Mouse (Mus musculus) T-helper 2 cell (primary cell): Measurements from ENCODE around the gene Grm3.

Experiments
- in situ Hi-C: fragments of 300-600 bp; cut with MboI, MseI; formaldehyde crosslinking; loops from one replicate; pipeline ENCODE4 v1.15.1; 2025; ENCODE audit warnings: high pct_unique_total_duplicates

The Grm3 gene

GRCm38 (mm10) chr5:9724956-9725600 is at the start of gene Grm3:
Gene Grm3, minus strand, starts transcription at chr5:9725170.
- in situ Hi-C loops, result no loop called here

DNA sequence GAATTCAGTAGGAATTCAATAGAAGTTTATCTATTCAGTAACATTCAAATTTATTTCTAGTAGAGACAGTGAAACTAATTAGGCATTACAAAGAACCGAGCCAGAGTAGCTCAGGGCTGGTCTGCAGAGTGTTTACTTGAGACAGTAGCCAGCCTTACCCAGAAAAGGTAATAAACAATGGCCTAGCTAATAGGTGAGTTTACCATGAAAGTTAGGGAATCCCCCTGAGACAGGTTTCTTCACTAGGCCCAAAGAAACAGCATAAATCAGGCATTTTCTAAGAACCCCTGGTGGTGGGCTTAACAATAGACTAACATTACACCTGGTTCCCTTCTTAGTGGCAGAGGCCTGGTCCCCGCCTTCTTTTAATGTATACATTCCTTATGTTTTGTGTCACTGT is 30.8 kb upstream of the Grm3 start:
- in situ Hi-C loops, result no loop called here

GRCm38 (mm10) chr5:9748184-9748583 is 23.2 kb upstream of the Grm3 start:
- in situ Hi-C loops, result no loop called here

DNA sequence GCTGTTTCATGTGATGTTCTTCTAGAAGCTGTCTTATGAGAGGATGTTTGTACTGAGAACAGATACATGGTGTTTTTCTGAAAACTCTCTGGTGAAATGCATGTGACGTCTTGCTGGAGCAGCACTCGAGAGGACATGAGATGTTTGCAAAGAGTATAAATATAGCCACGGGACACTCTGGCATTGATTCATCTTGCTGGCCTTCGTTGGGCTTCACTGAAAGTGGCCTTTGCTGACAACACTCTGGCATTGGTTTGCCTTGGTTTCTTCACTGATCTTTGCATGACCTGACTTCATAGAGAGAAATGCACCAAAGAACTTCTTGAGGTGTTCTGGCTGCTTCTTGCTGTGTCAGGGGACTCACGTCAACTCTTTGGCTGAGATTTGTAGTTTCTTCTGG is 19.1 kb upstream of the Grm3 start:
- in situ Hi-C loops, result no loop called here

GRCm38 (mm10) chr5:9725601-9726268 is 765 bp upstream of the Grm3 start:
- in situ Hi-C loops, result no loop called here

DNA sequence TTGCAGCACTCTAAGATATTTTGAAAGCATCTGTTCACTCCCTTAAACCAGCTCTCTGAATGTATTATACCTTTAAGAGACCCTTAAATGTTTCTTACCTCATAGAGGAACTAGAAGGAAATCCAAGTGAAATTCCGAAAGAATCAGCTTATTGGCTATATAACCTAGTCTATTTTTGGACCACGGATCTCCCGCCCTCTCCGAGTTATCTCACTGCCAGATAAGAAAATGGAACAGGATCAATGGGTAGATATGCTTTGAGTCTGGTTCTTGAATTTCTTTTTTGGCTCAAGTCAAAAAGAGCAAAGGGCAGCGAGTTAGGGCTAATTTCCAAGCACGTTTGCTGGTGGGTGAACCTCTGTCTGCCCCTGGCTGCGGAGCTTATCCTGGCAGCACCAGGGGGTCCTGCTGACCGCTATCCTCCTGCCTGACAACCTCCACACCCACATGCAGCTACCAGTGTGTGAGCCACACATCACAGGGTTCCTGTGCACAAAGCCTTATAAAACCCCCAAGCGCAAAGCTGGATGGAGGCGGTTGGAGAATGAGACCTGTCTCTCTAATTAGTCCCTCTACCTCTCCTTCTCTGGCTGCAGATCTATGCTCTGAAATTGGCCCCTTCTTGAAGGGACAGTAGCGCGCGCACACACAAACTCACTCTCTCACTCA is 549 bp downstream of the Grm3 start:
- in situ Hi-C loops, result no loop called here

GRCm38 (mm10) chr5:9721136-9721535 is 3.8 kb downstream of the Grm3 start:
- in situ Hi-C loops, result no loop called here

GRCm38 (mm10) chr5:9716295-9716694 is 8.7 kb downstream of the Grm3 start:
- in situ Hi-C loops, result no loop called here

DNA sequence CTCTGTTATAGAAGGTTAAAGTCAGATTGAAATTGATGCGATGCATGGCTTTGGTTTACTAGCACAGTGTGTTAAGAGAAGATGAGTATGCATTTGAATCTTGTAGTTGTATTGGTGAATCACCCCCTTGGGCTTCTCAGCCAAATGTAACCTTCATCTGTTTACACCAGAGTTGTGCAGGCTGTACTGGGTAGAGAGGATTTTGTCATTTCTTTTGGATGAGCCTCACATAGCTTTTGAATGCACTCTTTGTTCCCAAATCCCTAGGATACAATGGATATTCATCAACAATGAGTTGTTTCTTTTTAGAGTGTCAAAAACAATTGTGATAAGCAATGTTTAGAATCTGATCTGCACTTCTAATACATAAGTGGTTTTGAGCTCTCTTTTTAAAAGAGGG is 17.9 kb downstream of the Grm3 start:
- in situ Hi-C loops, result no loop called here

DNA sequence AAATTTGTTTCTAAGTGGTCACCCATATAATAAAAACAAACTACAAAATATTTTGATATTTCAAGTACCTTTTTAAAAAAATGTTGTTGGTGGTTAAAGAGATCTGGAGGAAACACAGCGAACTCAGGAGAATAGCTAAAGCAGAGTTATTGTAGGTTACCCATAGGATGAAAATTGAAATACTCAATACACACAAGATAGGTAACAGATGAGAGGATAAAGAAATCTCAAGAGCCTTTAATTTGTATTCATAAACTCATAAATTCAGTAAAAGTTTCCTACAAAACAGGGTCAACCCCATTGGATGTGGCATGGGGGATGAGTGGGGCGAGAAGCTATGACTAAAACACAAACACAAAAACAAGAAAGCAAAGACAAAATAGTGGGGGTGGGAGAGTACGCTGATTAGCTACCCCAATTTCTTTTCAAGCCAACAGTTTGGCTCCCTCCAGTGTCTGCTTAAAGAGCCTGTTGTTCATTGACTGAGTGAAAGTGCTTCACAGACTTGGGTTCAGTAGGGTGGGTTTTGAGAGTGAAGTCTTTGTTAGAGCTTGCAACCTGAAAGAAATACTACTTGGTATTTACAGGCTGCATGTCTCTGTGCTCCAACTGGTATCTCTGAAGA is 21.5 kb downstream of the Grm3 start:
- in situ Hi-C loops, result no loop called here

DNA sequence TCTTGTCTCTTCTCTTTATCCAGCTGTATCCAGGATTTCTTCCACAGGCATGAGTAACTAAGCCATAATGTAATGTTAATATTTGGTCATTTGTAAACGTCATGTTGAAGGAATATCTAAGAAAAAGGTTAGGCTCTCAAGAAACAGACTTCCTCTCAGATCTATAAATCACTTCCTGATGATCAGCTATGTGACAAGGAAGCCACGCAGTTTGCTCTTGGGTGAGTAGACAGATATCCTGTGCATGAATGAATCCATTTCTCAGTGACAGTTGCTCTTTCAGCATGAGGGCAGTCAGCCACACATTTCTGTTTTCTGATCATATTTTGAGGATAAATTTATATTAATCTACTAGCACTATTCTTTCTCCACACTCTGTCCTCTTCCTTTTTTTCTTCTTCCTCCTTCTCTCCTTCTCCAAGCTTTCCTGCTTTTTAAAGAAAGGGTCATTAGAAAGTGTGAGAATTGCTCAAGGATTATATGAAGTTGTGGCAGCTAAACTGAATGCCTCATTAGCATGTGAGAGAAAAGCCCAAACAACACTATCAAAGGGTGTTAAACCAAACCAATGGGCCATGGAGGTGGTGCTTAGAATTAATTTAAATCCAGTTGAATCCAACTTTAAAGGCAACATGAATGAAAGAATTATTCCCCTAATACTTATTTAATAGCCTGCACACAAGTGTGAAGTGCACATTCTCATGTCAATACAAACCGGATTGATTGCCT is 22.1 kb downstream of the Grm3 start:
- in situ Hi-C loops, result no loop called here

- in situ Hi-C loops, result no loop called here
Measured at GRCm38 (mm10) chr5:9692333-9692732, 32.6 kb downstream of the Grm3 start.

- in situ Hi-C loops, result no loop called here
Measured at GRCm38 (mm10) chr5:9690599-9691242, 34.2 kb downstream of the Grm3 start.

DNA sequence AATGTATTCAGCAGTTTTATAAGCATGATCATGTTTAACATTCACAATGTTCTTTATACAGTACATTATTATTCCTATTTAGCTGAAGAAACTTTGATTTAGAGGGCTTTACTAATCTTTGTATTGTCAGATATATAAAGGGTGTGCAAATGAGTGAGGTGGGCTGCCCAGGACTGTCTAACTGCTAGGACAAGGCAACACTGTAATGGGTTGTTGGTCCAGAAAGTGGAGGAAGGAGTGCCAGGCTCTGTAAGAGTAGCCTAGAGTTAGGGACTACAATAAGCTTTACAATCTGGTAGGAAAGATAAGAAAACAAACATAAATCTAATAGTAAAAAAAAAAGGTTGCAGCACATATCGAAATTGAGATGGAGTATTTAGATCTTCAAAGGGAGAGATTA is 34.8 kb downstream of the Grm3 start:
- in situ Hi-C loops, result no loop called here

- in situ Hi-C loops, result no loop called here
Measured at GRCm38 (mm10) chr5:9683204-9683603, 41.8 kb downstream of the Grm3 start.

GRCm38 (mm10) chr5:9669002-9669401 is 56.0 kb downstream of the Grm3 start:
- in situ Hi-C loops, result no loop called here

DNA sequence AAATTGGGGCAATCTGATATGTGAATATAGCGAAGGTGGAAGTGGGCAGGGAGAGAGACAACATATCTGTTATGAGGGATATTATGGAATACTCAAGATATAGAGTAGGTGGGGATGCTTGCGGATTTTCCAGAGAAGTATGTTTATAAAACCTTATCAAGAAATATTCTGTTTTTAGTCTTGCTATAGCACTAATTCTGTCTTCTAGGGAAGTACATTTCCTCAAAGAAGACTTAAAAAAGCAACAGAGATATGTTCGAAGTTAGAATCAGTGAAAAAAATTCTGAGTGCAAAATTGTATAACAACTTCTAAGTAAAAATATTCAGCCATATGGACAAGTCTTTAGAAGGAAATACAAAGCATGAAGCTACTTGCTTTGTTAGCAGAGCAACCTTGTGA is 61.6 kb downstream of the Grm3 start:
- in situ Hi-C loops, result no loop called here

GRCm38 (mm10) chr5:9661870-9662589 is 62.9 kb downstream of the Grm3 start:
- in situ Hi-C loops, result no loop called here

DNA sequence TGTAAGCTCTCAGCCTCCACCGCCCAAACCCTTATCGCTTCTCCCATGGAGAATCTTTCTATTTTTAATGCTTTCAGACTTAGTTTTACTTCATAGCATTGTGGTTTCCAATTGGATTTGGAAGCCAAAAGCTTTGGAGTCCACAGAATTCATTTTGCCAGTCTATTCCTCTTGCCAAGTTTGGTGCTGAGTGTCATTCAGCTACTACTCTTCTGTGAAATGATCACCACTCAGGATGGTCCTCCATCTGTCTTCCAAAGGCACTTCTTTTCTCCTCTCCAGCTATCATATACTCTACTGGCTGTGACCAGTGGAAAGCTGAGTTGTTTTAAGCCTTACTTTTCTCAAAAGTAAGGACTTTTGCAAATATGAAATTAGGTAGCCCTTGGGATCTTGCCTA is 86.4 kb downstream of the Grm3 start:
- in situ Hi-C loops, result no loop called here

DNA sequence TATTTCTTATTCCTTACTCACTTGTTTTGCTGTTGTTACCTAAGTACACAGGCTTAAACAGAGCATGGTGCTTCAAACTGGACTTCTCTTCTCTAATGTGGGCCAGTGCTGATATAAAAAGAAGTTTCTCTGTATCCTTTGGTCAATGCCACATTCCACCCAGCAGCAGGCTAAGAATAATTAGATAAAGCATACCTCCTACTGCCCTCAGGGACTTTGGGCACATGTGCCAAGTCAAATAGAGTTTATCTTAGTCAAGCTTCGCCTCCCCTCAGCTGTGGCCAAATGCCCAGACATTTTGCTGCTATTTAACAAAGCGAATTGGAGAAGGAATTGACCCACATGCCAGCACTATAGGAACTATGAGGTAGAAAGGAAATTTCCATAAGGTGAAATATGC is 97.8 kb downstream of the Grm3 start:
- in situ Hi-C loops, result no loop called here

GRCm38 (mm10) chr5:9624396-9624795 is 100.6 kb downstream of the Grm3 start:
- in situ Hi-C loops, result no loop called here
